Mouse (Mus musculus) c-Kit-negative CD71-positive TER-119-positive erythroid progenitor cells, embryonic 14.5 days (primary cell): Measurements from ENCODE around the gene Pakap.

Experiments
- DNase-seq: peaks from one replicate; pipeline ENCODE4 v3.0.0-alpha.2; 2013; ENCODE audit warnings: low read depth, low spot score

The Pakap gene

DNA sequence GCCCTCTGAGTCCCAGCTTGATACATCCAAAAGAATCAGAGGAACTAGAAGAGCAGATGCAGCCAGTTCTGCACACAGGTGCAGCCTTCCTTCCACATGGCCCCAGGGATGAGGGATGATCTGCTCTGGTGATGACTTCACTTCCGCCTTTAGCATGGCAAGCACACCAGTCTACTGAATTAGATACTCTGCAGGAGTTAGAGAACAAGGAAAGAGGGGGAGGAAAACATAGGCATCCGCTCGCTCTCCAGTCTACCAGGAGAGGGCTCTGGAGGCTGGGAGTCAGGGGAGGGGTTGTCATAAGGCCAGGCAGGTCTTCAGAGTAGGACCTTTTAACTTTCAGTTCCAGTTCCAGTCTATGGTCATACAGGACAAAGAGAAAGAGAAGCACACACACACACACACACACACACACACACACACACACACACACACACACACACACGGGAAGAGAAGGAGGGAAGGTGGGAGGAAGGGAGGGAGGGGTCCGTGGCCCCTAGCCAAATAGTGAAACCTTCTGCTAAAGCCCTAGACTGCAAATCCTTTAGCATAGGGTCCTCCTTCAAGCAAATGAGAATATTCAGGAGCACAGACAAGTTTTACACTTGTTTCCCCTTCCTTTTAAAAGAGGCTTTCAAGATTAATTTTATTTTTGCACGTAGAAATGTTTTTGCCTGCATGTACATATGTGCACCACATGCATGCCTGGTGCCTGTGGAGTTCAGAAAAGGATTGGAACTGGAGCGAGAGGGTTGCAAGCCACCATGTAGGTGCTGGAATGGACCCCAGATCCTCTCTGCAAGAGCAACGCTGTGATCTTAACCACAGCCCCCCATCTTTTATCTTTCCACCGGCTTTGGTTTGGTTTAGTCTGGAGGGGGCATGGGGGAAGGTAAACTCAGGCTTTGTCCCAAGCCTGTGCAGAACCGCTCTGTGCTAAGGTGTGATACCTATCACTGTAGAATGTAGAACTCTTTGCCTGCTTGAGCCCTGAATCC is 346.5 kb downstream of the Pakap start:
- DNase-seq, result no peak

DNA sequence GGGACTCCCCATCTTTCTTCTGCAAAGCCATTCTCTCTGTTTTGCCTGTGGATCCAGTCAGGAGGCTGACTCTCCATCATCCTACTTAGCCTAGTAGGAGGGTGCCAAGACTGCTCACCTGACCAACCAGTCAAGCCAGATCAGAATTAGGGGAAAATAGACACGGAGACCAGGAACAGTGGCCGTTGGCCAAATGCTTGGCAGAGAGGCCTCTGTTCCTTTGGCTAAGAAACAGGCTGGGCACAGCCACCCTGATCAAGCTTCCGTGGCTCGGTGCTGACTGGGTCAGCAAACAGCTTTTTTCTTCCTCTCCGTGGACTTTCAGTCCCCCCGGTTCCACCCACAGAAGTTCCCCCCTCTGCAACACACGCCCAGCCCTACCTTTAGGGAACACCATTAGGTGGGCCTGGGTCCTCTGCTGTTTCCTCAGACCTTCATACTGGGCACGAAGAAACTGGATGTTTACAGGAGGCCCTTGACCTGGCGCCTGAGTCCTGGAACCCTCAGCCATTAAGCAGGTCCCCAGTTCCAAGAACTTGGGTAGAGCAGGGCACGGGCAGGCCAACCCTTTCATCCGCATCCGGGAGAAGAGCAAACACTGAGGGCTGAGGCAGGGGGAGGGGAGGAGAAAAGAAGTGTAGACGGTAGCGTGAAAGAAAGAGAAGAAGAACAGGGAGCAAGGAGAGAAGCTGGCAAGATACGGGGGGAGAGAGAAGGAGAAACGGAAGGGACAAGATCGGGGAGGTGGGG is 347.4 kb downstream of the Pakap start:
- DNase-seq, result no peak

DNA sequence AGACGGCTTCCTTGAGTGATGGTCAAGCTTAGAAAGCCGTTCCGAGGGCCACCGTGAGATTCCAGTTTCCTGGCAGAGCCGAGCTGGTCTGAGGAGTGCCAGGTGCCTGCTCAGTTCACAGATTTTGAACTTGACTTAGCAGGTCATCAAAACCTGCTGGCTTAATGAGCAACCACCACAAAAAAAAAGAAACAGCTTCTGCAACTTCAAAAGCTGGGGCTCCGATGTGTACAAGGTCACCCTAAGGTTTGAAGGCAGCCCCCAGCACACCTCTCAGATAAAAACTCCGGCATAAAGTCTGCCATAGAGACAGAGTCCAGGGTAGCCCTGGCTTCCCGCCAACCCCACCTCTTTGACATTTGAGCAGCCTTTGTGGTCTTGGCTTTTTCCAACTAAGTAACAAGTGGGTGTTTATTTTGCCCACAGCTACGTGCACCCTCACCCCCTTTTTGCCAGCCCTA is 348.3 kb downstream of the Pakap start, which contains the start of gene D630039A03Rik:
Gene D630039A03Rik (minus strand): TSS at position 97 of the 461 bp plus-strand sequence.
- DNase-seq, result no peak

DNA sequence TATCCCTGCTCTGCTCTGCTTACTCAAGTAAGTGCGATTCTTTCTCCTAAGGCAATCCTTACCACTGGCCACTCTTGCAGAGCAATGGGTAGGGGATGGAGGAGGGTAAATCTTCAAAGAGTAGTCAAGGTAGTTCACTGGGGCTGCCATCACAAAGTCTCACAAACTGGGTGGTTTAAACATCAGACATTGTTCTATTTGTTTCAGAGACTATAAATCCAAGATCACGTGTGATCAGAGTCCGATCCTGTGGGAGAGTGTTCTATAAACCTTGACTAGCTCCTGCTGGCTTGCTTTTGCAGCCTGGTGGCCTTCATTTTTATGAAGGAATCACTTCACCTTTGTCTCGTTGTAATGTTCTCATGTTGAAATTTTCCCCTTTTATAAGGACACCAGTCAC is 348.7 kb downstream of the Pakap start:
- DNase-seq, result no peak

DNA sequence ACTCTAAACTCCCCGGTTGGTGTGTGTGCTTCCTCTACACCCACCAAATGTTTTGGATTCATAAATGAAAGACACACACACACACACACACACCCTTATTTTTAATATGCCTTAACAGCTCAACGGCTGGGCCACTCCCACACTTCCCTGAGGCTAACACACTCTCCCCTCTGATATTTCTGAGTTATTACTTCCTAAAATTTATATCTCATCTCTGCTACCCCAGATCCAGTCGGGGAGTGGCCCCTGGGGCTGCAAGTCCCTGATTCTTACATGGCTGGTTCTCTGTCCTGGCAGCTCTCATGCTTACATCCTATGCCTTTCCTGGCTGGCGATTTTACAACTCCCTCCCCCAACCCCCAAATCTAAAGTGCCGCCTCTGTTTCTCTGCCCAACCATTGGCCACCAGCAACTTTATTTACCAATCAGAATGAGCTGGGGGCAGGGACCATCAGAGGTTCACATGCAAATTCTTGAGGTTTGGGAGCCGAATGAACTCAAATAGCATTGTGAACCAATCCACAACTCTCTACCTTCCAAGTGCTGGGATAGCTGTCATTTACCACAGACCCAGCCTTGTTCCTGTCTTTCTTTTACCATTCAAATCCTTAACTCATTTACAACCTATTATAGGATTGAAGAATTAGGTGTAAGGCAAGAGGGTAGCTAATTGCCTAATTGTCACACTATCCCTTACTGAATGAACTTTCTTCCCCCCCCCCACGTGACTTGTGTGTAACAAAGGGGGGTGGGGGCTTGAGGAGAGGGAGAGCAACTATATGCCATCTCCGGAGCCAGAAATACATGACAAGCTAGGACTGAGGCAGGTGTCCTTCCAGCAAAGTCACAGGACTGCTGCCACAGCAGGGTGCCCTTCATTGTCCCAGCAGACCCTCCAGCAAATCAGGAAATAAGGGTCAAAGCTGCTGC is 351.8 kb downstream of the Pakap start:
- no peak for DNase-seq

DNA sequence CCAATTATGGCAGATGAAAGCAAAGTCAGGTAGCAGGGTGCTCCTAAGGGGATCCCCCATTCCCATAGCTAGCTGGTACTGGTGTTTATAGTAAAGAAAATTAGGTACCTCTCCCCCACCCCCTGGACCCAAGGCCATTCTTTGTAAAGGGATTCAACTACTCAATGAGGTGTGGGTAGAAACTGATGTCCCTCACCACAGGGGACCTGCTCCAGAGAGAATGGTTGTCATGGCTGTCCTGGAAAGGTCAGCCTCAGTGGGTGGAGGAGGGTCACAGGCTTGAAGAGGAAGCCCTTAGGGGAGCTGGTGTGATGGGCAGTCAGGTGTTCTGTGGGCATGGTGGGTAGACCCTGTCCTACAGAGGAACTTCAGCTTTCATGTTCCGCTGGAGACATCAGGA is 352.5 kb downstream of the Pakap start:
- no peak for DNase-seq

DNA sequence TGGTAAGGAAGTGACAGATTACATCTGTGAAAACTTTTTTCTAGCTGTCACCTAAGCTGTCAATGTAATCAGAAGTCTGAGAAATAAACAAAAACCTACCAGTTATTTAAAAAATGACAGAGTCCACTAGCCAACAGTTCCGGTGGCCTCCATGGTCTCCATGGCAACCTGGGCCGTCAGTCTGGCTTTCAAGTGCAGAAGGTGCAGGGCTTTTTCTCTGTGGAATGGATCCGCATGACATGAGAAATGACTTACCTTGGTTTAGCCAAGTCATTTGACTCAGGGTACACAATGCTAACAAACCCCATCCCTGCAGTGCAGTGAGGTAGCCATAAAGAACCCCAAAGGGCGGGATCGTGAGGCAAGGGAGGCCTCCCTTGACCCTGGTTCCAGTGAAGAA is 354.2 kb downstream of the Pakap start:
- no peak for DNase-seq

DNA sequence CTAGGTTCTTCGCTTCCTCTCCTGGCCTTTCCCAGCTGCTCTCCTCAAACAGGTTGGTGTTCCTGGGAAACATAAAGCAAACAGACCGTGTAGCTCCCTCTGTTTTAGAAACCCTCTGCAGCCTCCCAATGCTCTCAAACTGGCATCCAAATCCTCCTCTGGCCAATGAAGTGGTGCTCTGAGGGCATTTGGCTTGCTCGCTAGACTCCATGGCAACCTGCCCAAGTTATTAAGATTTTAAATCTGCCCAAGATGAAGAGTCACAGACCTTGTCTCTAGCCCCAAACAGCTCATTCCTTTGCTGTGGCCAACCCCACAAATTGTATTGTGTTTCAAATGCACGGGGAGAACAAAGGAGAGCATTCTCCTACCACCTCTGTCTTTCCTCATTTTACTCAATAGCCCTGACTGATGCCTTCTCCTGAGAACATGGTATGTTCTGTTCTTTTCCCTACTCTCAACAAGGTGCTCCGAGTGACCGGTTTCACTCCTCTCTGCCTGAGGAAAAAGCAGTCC is 356.6 kb downstream of the Pakap start:
- DNase-seq, result no peak

DNA sequence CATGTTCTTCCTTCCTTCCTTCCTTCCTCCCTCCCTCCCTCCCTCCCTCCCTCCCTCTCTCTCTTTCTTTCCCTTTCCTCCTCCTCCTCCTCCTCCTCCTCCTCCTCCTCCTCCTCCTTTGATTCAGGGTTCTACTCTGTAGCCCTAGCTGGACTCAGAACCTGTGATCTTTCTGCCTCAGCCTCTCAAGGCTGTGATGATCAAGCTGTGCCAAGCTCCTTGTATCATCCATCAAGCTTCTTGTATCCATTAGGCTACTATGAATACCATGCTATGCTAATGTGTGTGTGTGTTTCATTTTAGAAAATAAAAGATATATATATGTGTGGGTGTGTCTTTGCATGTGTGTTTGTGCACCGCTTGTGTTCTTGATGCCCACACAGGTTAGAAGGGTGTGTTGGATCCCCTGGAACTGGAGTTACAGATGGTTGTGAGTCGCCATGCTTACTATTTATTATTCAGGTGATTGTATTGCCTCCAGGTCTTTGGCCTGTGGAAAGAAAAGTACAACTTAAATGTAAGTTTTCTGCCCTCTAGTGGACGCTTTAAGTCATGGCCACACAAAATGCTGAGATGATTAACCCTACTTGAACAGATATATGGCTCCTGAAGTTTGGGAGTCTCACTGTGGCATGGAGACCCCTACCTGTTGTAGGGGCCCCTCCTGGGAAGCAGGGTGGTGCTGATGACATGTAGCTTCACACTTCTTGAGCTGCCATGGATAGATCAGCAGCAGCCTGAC is 359.7 kb downstream of the Pakap start:
- DNase-seq, result peak; percentile 13

DNA sequence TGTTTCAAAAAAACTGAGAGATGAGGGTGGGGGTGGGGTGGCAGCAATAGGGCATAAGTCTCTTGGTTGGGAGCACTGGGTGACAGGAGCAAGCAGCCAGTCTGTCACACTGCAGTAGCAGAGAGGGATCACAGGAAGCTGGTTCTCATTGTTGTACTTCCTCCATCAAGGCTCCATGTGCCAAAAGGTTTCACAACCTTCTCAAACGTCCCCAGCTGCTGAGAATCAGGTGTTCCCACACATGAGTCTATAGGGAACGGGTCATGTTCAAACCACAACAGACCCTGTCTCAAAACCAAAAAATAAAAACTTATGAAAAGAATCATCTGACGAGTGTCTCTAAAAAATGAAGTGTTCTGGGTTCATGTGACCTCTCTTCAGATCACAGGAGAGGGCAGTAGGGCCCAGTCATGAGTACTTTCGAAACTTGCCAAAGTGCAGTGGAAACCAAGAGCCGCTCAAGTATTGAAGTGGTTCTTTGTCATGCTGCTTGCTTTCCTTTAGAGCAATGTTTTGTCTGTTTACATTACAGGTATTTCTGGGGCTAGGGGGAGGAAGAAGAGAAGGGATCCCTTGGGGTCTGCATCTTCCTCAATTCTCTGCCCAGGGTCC is 362.7 kb downstream of the Pakap start:
- no peak for DNase-seq

DNA sequence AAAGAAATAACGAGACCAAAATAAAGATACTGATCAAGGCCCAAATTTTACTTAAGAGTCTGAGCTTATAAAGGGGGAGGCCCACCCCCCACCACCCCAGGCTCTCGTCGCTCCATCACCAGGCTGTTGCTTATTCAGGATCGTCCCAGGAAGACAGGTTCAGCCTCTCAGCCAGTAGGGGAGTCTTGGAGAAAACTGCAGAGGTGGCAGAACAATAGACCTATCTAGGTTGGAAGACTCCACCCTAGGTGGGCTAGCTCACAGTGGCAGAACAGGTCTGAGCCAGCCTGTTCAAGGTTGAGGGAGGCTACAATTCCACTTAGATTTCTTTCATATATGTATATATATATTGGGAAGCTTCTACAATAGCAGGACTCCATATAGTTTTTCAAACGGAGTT is 366.2 kb downstream of the Pakap start:
- DNase-seq, result no peak

DNA sequence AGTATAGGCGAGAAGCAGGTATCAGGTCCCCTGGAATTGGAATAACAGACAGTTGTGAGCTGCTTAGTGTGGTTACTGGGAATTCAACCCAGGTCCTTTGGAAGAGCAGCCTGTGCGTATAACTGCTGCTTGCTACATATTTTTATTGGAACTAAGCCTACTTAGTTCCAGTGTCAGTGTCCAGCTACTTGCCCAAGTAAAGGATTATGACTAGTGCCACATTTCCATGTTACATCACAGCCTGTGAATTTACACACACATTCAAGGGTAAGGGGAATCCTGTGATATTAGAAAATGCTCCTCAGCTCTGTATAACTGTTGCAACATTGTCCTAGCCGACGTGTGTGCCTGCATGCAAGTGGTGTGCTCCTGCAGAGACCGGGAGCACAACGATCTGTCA is 369.3 kb downstream of the Pakap start:
- no peak for DNase-seq

DNA sequence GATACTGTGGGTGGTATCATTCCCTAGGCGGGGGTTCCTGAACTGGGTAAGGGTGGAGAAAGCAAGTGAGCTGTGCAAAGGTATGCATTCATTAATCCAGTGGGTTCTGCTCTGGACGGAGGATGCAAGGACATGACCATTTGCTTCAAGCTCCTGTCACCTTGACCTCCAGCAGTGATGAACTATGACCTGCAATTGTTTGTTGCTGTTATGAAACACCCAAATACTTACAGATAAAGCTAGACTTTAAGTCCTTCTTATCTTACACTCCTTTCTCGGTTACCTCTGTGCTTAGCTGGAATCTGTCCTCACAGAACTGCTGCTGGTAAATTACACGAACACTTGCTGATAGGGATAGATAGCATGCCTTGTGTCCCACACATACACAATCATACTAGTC is 372.7 kb downstream of the Pakap start:
- DNase-seq, result no peak

DNA sequence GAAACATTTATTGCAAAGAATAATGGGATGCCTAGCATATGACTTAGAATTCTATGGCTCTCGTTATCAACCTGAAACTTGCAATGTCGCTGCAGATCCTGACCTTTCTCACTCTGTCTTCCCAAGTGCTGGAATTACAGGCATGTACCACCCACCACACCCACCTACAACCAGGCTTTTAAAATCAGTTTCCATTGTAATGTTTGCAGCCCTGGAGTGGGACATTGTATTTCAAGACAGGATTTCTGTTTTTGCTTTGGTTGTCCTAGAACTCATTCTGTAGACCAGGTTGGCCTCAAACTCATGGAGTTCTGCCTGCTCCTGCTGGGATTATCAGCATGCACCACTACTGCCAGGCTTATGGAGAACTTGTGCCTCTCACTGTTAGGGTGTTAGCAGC is 374.9 kb downstream of the Pakap start:
- DNase-seq, result no peak
